Mouse (Mus musculus) CH12.LX (cell line): Measurements from ENCODE around the gene Cntn4. TPM values are rescaled to one million over a fixed set of nuclear protein-coding genes. Genes with fewer than 3 reads are reported as not detected.

ENCODE experiments used
- DNase-seq: peaks from one replicate; pipeline ENCODE4 v3.0.0-alpha.2; 2013; ENCODE audit errors: extremely low read depth
- H3K27ac ChIP-seq: 2 replicates; pipeline ENCODE4 v1.5.1; 2012; ENCODE audit warnings: low read depth, mild to moderate bottlenecking, control low read depth, moderate library complexity; ENCODE audit not compliant: insufficient read depth
- H3K27me3 ChIP-seq: replicated peaks from 2 replicates; pipeline ENCODE3; 2012; ENCODE audit warnings: inconsistent platforms
- H3K36me3 ChIP-seq, 2 experiments: replicated peaks in 1 of 2; 2 replicates each; pipeline versions ENCODE3 to v1.6.1; 2012; ENCODE audit warnings: inconsistent platforms in 1 of 2, low read length in 1 of 2, mild to moderate bottlenecking in 1 of 2, mixed read lengths in 1 of 2, moderate library complexity in 1 of 2; ENCODE audit not compliant: control insufficient read depth in 1 of 2, insufficient read depth in 1 of 2
- H3K4me1 ChIP-seq, 2 experiments: 2 replicates each; pipeline ENCODE4 v1.6.1; 2012; ENCODE audit warnings: inconsistent platforms in 1 of 2, moderate library complexity in 1 of 2; ENCODE audit not compliant: insufficient read depth in 2 of 2, control insufficient read depth in 1 of 2
- H3K4me2 ChIP-seq: 2 replicates; pipeline ENCODE4 v1.6.1; 2012; ENCODE audit warnings: low read depth, mild to moderate bottlenecking, control low read depth; ENCODE audit not compliant: poor library complexity, insufficient read depth, severe bottlenecking
- H3K4me3 ChIP-seq, 3 experiments: fragments of 150-350 bp in 1 of 3; sonication (generic) in 1 of 3; replicated peaks in 1 of 3; 2 replicates each; pipeline versions ENCODE3 to v1.5.1; 2011 to 2012; ENCODE audit warnings: low read depth in 2 of 3, low read length in 2 of 3, mild to moderate bottlenecking in 2 of 3, moderate library complexity in 2 of 3, control low read depth in 1 of 3, improper control_type of control experiment in 1 of 3, inconsistent platforms in 1 of 3, mixed read lengths in 1 of 3; ENCODE audit not compliant: poor library complexity in 1 of 3
- H3K79me2 ChIP-seq: replicated peaks from 2 replicates; pipeline ENCODE4 v1.6.1; 2012; ENCODE audit warnings: mild to moderate bottlenecking, moderate library complexity; ENCODE audit not compliant: control insufficient read depth, poor library complexity, insufficient read depth, severe bottlenecking; ENCODE audit errors: extremely low read depth
- H3K9ac ChIP-seq: 2 replicates; pipeline ENCODE4 v1.6.1; 2012; ENCODE audit warnings: low read depth, mild to moderate bottlenecking, control low read depth, moderate library complexity; ENCODE audit not compliant: insufficient read depth
- H3K9me3 ChIP-seq: replicated peaks from 2 replicates; pipeline ENCODE3; 2012; ENCODE audit warnings: low read length, inconsistent platforms, mixed read lengths
- BHLHE40 ChIP-seq: IDR thresholded peaks from 2 replicates; pipeline ENCODE4 v1.6.1; 2011; ENCODE audit warnings: mild to moderate bottlenecking, low read depth, low read length, improper control_type of control experiment
- E2F4 ChIP-seq: IDR thresholded peaks from 2 replicates; pipeline ENCODE4 v1.6.1; 2011; ENCODE audit warnings: low read depth, low read length, improper control_type of control experiment; ENCODE audit not compliant: insufficient replicate concordance
- ETS1 ChIP-seq: conservative IDR thresholded peaks from 2 replicates; pipeline ENCODE4 v1.6.1; 2012; ENCODE audit warnings: low read depth, mild to moderate bottlenecking, inconsistent platforms, low read length, improper control_type of control experiment, moderate library complexity
- HCFC1 ChIP-seq: IDR thresholded peaks from 2 replicates; pipeline ENCODE4 v1.6.1; 2012; ENCODE audit warnings: low read depth, mild to moderate bottlenecking, inconsistent platforms, low read length, improper control_type of control experiment
- JUN ChIP-seq: IDR thresholded peaks from 2 replicates; pipeline ENCODE4 v1.6.1; 2011; ENCODE audit warnings: low read depth, mild to moderate bottlenecking, low read length, improper control_type of control experiment, moderate library complexity; ENCODE audit not compliant: insufficient read depth
- JUND ChIP-seq: conservative IDR thresholded peaks from 2 replicates; pipeline ENCODE4 v1.6.1; 2011; ENCODE audit warnings: low read depth, low read length, improper control_type of control experiment
- MAFK ChIP-seq: IDR thresholded peaks from 2 replicates; pipeline ENCODE4 v1.6.1; 2011; ENCODE audit warnings: low read length, improper control_type of control experiment; ENCODE audit not compliant: insufficient replicate concordance
- MAZ ChIP-seq: IDR thresholded peaks from 2 replicates; pipeline ENCODE4 v1.6.1; 2012; ENCODE audit warnings: low read depth, mild to moderate bottlenecking, inconsistent platforms, low read length, improper control_type of control experiment, moderate library complexity
- MYC ChIP-seq: IDR thresholded peaks from 2 replicates; pipeline ENCODE4 v1.6.1; 2011; ENCODE audit warnings: low read depth, mild to moderate bottlenecking, improper control_type of control experiment, low read length
- PAX5 ChIP-seq: IDR thresholded peaks from 2 replicates; pipeline ENCODE4 v1.6.1; 2012; ENCODE audit warnings: low read length, inconsistent platforms, mixed read lengths
- POLR2A ChIP-seq: IDR thresholded peaks from 2 replicates; pipeline ENCODE4 v1.6.1; 2011; ENCODE audit warnings: low read depth, mild to moderate bottlenecking, improper control_type of control experiment, low read length
- RAD21 ChIP-seq: IDR thresholded peaks from 2 replicates; pipeline ENCODE4 v1.6.1; 2011; ENCODE audit warnings: low read depth, mild to moderate bottlenecking, low read length, improper control_type of control experiment, moderate library complexity
- USF1 ChIP-seq: IDR thresholded peaks from 2 replicates; pipeline ENCODE4 v1.6.1; 2014; ENCODE audit warnings: low read depth, mild to moderate bottlenecking, inconsistent platforms, low read length, improper control_type of control experiment
- ZC3H11A ChIP-seq: IDR thresholded peaks from 2 replicates; pipeline ENCODE4 v1.6.1; 2012; ENCODE audit warnings: low read depth, mild to moderate bottlenecking, inconsistent platforms, low read length, improper control_type of control experiment
- ZMIZ1 ChIP-seq: IDR thresholded peaks from 2 replicates; pipeline ENCODE4 v1.6.1; 2012; ENCODE audit warnings: low read depth, mild to moderate bottlenecking, inconsistent platforms, low read length, improper control_type of control experiment
- ZNF384 ChIP-seq: IDR thresholded peaks from 2 replicates; pipeline ENCODE4 v1.6.1; 2012; ENCODE audit warnings: low read depth, low read length, improper control_type of control experiment, inconsistent platforms
- dilution Hi-C: fragments of 300-500 bp; cut with MboI; formaldehyde crosslinking; loops from 2 replicates; pipeline ENCODE4 v1.14.3; 2020; ENCODE audit warnings: low sequenced_read_pairs; ENCODE audit not compliant: extremely low pct_unique_long_range_greater_than_20kb, extremely low pct_ligation_motif_present
- in situ Hi-C: fragments of 300-500 bp; cut with MboI; formaldehyde crosslinking; loops from 3 replicates; pipeline ENCODE4 v1.14.3; 2019; ENCODE audit warnings: low sequenced_read_pairs, low pct_ligation_motif_present, low pct_unique_long_range_greater_than_20kb, mixed read lengths
- polyA plus RNA-seq: library from polyadenylated mRNA; unstranded; fragments of >175 nt; gene quantifications from 2 replicates; pipeline ENCODE4 v1.2.1, GENCODE M21; 2012; ENCODE audit warnings: low read depth; ENCODE audit not compliant: insufficient read length
- total RNA-seq, 2 experiments: library from RNA; depleted of rRNA; stranded (reverse); fragments of 300-350 nt in 1 of 2; fragments of >200 nt in 1 of 2; gene quantifications; 2 replicates each; pipeline ENCODE4 v1.2.3; 2012 to 2014

The Cntn4 gene
- total and polyA plus RNA-seq, 3 experiments, result 0.14 TPM; not detected in 2

DNA sequence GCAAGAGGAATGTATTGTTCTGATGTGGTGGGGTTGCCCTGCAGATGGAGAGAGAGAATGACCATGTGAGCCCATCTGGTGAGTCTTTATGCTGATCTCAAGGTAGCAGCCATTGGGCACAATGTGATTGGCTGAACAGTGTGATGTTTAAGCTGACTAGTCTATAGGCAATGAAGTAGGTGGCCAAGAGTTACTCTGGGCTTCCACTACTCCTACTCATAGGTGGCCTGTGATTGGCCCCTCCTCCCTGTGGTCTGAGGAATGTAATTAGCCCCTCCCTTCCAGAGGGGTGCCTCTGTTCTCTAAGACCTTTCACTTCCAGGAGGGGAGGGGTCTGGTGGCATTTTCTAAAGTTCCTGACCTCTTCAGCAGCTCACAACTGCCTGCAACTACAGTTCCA, 663.7 kb downstream of the Cntn4 start:
- H3K4me2 ChIP-seq, result no peak overlapping the region
- no peaks in the 10 kb centered on the region for H3K27me3 ChIP-seq
- H3K36me3 ChIP-seq, result no peaks in the 10 kb centered on the region
- dilution Hi-C loops, result no loop called here
- no peaks in the 10 kb centered on the region; the same call in 1 of the 2 replicates for H3K79me2 ChIP-seq
- no peaks in the 10 kb centered on the region for H3K9me3 ChIP-seq
- H3K4me3 ChIP-seq, result no peak overlapping the region
- H3K27ac ChIP-seq, result no peak overlapping the region
- in situ Hi-C loops, result no loop called here
- no peaks in the 10 kb centered on the region for H3K4me1 ChIP-seq
- no peak for DNase-seq
- TF ChIP-seq MAZ (no peak), JUND (no peak), ZNF384 (no peak), E2F4 (no peak), ZMIZ1 (no peak), HCFC1 (no peak), ETS1 (no peak)
- no peak overlapping the region for H3K9ac ChIP-seq

DNA sequence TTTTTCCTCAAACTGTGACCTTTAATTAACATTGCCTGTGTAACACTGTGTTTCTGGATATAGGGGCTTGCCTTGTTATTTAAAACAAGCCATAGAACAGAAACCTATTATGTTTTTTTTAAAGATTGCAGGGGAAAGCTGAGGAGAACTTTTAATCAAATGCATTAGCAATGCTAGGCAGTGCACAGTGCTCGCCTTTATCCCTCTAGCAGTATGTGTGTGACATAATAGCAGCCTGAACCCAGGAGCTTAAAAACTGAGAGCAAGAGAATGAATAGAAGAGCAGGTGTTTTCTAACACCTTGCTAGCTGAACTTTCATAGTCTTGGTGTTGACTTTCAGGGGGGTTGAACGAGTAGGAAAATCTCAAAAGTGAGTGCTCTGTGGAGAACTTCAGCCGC, 672.6 kb downstream of the Cntn4 start:
- H3K4me1 ChIP-seq, result peaks cover 0 to 8% of the 10 kb centered on the region in 2 experiments; a peak in 2 of 4 replicates
- H3K4me3 ChIP-seq, result no peak overlapping the region
- in situ Hi-C loops (no loop called here), dilution Hi-C loops (no loop called here)
- TF ChIP-seq E2F4, result no peak
- no peak for TF ChIP-seq USF1
- TF ChIP-seq MAFK, result no peak
- TF ChIP-seq RAD21, result no peak
- TF ChIP-seq HCFC1, result no peak
- TF ChIP-seq PAX5, result no peak
- no peak for TF ChIP-seq JUN
- no peak for TF ChIP-seq ZMIZ1
- no peak for TF ChIP-seq BHLHE40
- TF ChIP-seq POLR2A, result no peak
- no peak for TF ChIP-seq MYC
- no peak for TF ChIP-seq ZC3H11A
- no peaks in the 10 kb centered on the region for H3K36me3 ChIP-seq
- no peaks in the 10 kb centered on the region for H3K9me3 ChIP-seq
- no peaks in the 10 kb centered on the region for H3K27me3 ChIP-seq
- DNase-seq, result no peak
- H3K4me2 ChIP-seq, result no peak overlapping the region; the same call in 1 of the 2 replicates
- no peak overlapping the region for H3K9ac ChIP-seq
- H3K79me2 ChIP-seq, result no peaks in the 10 kb centered on the region
- H3K27ac ChIP-seq, result no peak overlapping the region
